Mouse (Mus musculus): ENCODE results near the gene Aifm3.
A peak's percentile ranks its signal among the peaks of the same experiment; 100 is the strongest.

Gene Aifm3

DNA sequence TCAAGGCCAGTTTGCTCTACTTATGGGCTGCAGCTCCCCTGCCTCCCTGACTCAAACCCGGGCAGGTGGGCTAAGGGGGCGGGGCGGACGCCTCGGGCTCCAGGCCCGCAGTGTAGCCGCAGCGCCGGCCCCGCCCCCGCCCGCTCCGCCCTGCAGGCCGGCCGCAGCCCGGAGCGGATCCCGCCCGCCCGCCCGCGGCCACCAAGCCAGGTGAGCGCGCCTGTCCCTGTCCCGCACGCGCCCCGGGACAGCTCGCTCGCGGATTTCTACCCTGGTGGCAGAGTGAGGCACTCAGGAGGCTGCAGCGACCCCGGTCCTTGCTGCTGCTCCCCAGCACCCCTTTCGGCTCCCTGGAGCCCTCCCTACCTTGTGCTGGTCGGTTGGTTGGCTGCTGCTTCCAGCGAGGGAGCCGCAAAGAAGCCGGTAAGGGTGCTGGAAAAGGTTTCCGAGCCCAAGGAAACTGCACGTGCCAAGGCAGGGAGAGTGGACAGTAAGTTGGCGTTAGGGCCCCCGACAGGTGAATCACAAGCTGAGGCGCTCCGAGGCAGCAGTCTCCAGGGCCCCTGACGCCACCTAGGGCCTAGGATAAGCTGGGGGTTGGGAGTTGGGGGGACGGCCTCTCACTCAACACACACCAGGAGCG is at the start of gene Aifm3:
Gene Aifm3 (plus strand): TSS at position 143 of the 643 bp plus-strand sequence.
- no peak for DNase-seq (ENCODE audit: low spot score in 2 of 2)

DNA sequence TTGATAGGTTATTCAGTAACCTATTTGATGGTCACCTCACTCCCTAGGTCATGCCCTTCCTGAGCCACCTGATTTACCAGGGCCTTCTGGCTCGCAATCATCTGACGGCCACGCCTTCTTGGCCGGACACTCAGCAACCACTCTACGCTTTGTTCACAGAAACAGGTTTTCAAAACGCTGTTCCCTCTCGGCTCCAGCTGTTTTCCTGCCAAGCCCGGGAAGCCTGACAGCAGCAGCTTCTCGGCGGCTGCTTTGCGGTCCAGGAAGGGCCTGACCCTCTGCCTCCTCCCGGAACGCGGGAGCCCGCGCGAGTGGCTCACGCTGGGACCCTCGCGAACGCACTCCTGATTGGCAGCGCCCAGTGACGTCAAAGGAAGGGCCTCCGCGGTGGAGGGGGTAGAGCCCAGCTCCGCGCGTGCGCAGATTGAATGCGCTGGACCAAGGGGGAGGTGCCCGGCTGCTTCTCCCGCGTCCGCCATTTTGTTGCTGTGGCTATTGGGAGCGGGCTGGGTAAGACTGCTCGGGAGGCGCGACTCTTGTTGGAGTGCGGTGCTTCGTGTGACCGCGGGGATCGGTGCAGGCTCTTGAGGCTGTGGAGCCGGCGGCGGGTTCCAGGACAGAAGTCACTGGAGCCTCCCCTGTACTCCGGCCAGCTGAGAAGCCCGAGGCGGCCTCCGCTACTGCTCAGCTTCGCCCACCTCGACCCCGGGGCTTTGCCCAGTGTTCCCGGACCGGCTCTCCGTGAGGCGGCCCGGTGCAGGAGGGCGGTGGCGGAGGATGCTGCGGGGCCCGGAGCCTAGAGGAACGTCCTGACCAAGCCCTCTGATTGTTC is 37.7 kb upstream of the Aifm3 start, which contains the start of gene Crkl:
Gene Crkl (plus strand): TSS at position 447 of the 832 bp plus-strand sequence.
- DNase-seq (ENCODE audit: low spot score in 2 of 2) = peak; percentile 93 to 97

DNA sequence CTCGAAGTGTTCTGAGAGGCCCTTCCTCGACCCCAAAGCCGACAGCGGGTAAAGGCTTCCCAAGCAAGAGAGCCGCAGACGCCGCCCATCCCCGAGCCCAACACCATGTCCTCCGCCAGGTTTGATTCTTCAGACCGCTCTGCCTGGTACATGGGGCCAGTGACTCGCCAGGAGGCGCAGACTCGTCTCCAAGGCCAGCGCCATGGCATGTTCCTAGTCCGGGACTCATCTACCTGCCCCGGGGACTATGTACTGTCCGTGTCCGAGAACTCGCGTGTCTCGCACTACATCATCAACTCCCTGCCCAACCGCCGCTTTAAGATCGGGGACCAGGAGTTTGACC is 37.1 kb upstream of the Aifm3 start:
- DNase-seq (ENCODE audit: low spot score in 2 of 2) = peak in 1 of 2 experiments; percentile 29

DNA sequence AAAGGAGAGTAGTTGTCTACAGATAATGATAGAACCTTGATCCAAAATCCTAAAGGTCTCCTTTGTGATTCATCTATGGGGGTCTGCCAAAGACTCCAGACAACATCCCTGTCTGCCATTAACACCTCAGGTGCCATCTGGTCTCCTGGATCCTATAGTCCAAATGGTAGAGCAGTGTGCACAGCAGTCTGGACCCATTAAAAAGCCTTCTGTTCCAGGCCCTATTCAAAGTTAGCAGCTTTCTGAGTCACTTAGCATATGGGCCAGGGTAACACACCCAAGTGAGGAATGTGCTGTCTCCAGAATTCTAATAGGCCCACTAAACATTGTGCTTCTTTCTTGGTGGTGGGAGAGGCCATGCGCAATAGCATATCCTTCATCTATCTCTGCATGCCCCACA is 32.5 kb upstream of the Aifm3 start:
- no peak for DNase-seq (ENCODE audit: low spot score in 2 of 2)

DNA sequence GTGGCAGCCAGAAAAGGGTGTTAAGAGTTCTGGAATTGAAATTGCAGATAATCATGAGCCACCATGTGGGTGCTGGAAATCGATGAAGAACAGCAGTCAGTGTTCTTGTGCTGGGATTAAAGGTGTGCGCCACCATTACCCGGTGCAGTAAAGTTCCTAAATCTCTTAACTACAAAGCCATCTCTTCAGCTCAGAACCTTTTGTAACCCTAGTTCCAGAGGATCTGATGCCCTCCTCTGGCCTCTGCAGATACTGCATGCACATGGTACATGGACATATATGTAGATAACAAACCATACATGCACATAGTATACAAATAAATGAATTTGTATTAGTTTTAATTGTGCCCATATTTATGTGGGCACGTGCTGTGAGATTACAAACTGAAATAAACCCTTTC is 29.2 kb upstream of the Aifm3 start:
- no peak for DNase-seq (ENCODE audit: low spot score in 2 of 2)

DNA sequence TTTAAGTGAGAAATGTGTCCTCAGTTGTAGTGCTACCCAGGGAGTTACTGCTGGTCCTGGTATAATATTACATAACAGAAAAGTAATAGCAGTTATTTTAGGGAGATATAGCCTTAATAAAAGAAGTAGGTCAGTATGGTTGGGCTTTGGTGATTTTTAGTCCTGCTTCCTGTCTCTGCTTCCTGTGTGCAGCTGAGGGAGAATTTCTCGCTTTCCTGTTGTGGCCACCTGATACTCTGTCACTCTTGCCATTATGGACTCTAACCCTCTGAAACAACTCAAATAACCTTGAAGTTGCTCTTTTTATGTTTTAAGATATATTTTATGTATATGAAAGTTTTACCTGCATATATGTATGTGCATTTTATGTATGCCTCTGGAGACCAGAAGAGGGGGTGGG is 27.8 kb upstream of the Aifm3 start:
- no peak for DNase-seq (ENCODE audit: low spot score in 2 of 2)

DNA sequence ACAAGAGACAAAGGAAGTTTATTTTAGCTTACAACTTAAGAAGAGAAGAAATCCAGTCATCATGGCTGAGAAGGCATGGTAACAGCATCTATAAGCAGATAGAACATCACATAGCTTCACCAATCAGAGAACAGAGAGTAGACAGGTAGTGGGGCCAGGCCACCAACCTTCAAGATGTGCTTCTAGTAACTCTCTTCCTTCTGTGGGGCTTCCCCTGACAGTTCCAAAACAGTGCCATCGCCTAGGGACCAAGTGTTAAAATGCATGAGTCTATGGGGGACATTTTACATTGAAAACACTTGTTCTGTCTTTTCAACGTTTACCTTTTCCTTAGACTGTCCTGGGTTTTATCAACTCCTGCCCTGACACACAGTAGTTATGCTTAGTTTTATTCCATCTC is 26.2 kb upstream of the Aifm3 start:
- no peak for DNase-seq (ENCODE audit: low spot score in 2 of 2)

DNA sequence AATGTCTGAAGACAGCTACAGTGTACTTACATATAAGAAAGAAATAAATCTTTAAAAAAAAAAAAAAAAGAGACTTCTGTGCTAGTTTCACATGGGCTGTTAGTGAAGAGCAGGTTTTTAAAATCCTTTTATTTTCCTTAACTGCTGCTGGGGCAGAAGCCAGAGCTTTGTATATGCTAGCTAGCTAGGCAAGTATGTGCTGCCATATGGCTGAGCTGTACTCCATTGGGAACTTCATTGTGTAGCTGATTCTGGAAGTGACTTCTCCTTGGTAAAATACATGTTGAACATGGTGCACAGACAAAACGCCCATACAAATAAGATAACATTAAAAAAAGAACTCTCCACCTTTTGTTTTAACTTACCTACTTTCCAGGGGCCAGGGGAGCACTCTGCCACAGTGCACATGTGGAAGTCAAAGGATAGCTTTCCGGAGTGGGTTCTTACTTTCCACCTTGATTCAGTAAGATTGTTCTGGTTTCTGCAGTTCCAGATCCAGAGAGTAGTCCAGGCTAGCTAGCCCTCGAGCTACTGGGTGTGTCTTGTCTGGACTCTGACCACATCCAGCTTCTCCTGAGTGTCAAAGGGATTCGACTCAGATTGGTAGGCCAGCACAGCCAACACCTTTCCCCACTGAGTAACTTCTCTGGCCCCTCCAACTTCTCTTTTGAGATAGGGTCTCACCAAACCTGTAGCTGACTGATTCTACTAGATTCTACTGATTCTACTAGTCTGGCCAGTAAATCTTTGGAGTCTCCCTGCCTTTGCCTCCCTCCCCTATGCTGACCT is 22.3 kb upstream of the Aifm3 start:
- DNase-seq (ENCODE audit: low spot score in 2 of 2) = no peak

DNA sequence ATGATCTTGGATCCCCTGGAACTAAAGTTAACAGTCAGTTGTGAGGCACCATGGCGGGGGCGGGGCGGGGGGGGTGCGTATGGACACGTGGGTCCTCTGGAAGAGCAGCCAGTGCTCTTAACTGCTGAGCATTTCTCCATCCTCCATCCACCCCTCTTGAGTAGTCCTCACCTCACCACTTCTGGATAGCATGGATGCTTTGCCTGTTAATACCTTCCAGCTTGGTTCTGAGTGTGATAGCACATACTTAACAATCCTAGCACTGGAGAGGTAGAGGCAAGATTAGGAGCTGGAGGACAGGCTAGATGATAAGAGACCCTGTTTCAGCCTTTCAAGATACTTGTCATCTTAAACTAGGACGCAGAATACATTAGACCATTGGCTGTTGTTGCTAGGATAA is 16.9 kb upstream of the Aifm3 start:
- DNase-seq (ENCODE audit: low spot score in 2 of 2) = no peak

DNA sequence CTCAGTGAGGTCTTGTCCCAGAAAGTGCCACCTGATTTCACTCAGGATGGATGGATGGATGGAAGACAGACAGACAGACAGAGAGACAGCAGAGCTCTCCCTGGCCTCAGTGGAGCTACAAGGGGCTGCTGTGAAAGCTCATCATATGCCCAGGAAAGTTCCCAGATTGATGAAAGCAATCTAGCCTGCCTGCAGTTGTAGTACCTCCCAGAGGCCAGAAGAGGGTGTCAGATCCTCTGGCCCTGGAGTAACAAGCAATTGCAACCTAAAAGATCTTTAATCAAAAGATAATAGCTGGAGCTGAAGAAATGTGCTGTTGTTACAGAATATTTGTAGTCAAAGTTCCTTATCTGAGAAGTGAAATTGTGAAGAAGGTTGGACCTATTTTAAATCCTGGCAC is 15.3 kb upstream of the Aifm3 start:
- DNase-seq (ENCODE audit: low spot score in 2 of 2) = no peak

DNA sequence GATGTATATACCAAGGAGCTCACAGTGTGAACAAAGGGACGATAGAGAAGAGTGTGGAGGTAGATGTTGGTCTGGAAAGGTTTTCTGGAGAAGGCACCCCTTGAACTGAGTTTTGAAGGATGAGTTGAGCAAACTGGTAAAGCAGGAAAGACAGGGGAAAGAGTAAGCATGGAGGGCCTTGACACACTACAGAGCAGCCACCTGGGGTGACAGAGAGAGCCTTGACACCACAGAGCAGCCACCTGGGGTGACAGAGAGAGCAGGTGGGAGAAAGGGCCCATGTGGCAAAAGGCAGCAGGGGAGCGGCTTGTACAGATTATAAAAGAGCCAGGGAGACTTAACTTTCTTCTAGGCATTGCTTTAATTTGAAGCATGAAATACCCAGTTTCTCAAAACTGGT is 14.7 kb upstream of the Aifm3 start:
- DNase-seq (ENCODE audit: low spot score in 2 of 2) = no peak

DNA sequence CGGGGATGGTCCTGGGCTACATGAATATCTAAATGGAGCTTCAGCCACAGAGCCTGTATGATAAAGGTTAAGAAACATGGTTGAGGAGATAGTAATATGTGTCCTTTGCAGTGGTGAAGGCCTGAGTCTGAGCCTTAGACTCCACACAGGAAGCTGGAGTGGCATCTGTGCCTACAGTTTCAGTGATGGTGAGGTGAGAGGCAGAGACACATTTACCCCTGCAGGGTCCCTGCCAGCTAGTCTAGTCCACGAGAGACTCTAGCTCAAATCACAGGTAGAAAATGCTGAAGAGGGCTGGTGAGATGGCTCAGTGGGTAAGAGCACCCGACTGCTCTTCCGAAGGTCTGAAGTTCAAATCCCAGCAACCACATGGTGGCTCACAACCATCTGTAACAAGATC is 14.1 kb upstream of the Aifm3 start:
- no peak for DNase-seq (ENCODE audit: low spot score in 2 of 2)

DNA sequence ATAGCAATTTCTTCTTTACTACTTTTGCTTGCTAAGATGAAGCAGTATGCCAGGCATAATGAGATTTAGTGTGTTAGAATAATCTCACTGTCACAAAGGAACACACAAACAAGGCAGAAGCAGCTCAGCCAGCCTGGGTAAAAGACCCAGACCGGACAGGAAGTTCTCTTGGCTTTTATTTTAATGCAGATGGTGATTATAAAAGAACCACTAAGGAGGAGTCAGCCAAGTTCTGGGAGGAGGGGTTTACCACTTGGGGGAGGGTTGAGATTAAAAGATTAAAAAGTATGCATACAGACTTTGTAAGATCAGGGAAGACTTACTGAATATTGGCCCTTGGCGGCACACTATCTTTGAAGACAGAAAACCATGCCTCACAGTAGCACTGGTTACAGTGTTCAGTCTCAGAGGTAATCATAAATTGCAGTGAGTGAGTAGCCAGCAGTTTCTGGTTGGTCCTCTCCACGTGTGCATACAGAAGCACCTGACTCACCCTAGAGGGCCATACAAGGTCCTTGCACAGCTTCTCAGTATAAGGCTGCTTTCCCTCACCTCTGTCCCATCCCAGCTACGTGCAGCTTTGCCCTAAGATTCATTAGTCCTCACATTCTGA is 11.0 kb upstream of the Aifm3 start:
- no peak for DNase-seq (ENCODE audit: low spot score in 2 of 2)

DNA sequence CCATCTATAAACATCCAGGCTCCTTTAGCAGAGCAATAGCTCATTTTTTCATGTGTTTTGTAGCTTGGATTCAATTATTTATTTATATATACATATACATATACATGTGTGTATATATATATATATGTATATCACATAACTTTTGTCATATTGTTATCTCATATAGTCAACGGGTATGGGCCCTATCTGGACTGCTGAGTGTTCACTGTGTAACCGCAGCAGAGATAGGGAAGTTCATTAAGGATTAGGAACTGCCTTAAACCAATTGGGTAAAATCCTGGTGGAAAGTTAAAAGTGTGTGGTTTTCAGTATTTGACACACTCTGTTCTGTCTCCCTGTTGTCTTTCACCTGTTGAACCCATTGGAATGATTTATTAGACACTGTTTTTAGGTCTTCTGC is 7.9 kb upstream of the Aifm3 start:
- no peak for DNase-seq (ENCODE audit: low spot score in 2 of 2)

DNA sequence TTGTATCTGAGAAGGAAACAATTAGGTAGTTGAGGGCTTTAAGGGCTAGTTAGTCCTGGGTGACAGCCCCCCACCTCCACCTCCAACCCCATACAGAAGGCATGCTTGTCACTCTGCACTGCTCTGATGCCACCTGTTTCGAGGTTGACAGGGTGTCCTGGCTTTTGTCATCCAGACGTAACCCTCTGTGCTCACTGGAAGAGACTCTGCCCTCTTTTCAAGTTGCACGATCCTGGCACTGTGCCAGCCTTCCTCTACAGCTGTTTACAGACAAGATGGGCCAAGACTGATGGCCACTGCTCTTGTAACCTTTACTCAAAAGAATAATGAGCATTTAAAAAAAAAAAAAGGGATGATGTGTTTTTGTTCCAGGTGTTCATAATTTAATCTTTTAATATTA is 2.9 kb upstream of the Aifm3 start:
- no peak for DNase-seq (ENCODE audit: low spot score in 2 of 2)

DNA sequence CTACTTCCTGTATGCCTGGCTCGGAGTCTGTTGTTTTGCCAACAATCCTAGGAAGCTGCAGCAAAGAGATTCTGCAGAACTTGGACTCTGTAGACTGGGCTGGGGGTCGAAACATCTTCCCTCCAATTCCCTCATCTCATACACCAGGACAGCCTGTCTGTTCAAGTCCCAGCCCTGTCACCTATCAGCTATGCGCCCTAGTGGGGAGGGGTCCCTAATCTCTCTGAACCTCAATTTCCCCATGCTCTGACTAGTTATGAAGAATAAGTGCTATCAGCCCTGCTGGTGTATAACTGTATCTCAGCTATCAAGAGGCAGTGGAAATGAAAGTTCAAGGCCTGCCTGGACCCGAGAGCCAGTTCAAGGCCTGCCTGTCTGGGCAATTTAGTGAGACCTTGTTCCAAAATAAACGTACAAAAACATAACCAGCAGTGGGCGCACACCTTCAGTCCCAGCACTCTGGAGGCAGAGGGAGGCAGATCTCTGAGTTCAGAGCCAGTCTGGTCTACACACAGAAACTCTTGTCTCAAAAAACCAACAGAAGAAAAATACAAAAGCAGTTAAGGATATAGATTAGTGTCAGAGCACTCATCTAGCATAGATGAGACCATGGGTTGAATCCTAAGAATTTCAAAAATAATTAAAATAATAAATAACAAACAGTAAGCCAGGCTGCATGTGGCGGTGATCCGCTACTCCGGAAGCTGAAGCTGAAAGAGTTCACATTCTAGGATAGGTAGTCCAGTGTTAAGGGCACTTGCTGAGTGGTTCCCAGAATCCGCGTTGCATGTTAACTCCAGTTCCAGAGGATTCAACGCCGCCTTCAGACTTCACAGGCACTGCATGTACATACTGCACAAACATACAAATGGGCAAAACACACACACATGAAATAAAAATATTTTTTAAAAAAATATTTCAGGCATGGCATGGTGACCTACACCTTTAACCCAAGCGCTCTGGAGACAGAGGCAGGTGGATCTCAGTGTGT is 638 bp upstream of the Aifm3 start:
- DNase-seq (ENCODE audit: low spot score in 2 of 2) = no peak

DNA sequence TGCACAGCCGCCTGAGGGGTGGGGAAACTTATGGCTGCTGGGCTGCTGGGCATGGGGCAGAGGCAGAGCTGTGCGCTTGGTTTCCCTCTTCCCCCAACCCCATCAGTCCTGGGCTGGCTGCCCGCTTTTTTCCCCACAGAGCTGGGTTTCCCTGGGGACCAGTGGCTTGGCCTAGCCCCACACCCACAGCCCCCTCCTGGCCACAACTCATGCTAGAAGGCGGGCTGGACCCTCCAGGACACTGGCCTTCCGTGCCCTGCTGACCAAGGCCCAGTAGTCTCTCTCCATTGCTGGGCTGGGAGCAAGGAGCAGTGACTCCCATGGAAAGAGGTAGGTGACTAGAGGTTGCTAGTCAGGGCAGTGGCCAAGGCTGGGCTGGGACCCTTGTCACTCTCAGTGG is 1.7 kb downstream of the Aifm3 start:
- no peak for DNase-seq (ENCODE audit: low spot score in 2 of 2)

DNA sequence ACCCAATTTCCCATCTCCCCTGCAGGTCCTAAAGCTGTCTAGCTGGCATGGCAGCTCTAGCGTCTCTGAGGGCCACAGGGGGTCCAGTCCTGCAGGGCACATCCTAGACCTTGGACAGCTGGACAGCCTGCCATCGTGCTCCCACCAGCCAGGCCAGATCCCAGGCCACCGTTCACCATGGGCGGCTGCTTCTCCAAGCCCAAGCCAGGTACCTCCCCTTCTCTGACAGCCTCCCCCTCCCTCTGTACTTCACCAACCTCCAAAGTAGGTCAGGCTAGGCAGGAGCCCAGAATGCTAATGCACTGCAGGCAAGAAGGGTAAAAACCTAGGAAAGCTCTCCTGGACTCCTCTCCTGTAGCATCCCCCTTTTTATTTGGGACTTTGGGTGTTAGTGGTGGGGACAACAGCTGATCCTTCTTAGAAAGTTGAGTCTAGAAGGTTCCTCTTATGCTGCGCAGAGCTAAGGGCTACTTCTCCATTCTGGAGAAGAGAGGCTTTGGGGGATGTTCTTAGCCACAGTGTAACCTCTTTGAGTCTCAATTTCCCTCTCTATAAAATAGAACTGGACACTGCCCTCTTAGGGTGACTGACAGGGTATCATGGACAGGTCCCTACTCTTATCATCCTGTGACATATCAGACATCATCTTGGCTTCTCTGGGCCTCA is 2.6 kb downstream of the Aifm3 start:
- no peak for DNase-seq (ENCODE audit: low spot score in 2 of 2)

DNA sequence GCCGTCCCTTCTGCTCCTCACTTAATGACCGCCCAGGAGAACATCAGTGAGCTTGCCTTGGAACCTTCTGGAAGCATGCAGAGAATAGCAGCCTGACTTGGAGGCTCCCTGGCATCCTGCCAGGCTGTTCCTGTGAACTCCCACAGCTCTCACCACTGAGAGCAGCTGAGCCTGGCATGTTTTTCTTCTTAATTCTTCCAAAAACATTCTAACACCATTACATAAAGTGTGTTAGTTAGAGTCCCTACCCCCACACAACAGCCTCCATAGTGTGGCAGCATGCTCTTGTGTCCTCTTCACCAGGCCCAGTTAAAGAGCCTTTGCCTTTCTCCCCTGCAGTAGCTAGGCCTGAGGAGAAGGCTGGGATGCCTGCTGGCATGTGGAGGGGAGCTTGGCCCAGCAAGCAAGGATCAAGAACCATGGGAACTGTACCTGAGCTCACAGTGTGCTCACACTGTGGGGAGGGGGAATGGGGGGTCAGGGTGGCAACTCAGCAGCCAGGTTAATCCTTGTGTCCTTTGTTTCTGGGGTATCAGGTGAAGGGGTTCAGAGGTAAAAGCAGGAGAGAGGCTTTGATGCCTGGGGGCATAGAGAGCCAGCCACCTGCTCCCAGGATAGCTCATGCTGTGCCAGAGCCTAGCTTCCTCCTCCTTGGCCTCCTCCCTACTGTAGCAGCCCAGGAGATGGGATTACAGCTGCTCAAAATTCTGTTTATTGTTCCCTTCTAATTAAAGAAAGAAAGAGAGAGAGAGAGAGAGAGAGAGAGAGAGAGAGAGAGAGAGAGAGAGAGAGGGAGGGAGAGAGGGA is 7.3 kb downstream of the Aifm3 start:
- peak; percentile 65 to 80 for DNase-seq (ENCODE audit: low spot score in 2 of 2)
